Mouse (Mus musculus) left cerebral cortex, adult 9 months (tissue): ENCODE measurements around the gene 9130023H24Rik.

ENCODE experiments used
- DNase-seq, 2 experiments: peaks; one replicate each; pipeline ENCODE4 v3.0.0; 2022; ENCODE audit warnings: low spot score in 2 of 2

Gene 9130023H24Rik

GRCm38 (mm10) chr7:128237927-128238778 is at the start of gene 9130023H24Rik:
Gene 9130023H24Rik, minus strand, starts transcription at chr7:128238031.
- peak; percentile 96 to 99 for DNase-seq

GRCm38 (mm10) chr7:128285060-128285459 is 47.2 kb upstream of the 9130023H24Rik start:
- DNase-seq, result no peak

- no peak for DNase-seq
Measured at GRCm38 (mm10) chr7:128284047-128284446, 46.2 kb upstream of the 9130023H24Rik start.

- no peak for DNase-seq
Measured at GRCm38 (mm10) chr7:128282532-128283244, 44.9 kb upstream of the 9130023H24Rik start.

DNA sequence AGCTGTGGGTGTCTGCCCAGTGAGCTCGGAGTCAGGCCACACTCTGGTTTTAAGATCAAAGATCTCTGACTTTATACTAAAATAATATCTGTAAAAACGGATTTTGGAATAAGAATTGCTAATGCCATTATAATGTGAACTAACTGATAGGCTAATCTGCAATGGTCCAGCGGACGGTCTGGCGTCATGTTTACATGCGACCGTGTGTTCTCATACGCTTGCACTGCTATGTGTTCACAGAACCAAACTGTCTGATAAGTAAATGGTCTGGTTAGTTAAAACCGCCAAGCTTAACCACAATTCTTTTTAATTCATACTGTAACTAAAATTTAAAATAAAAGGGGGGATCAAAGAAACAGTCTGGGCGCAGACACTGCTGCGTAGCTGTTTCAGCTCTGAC is 43.9 kb upstream of the 9130023H24Rik start:
- no peak for DNase-seq

- DNase-seq, result no peak
Measured at GRCm38 (mm10) chr7:128279750-128280149, 41.9 kb upstream of the 9130023H24Rik start.

- DNase-seq, result no peak
Measured at GRCm38 (mm10) chr7:128276051-128276450, 38.2 kb upstream of the 9130023H24Rik start.

GRCm38 (mm10) chr7:128271496-128271895 is 33.7 kb upstream of the 9130023H24Rik start:
- DNase-seq, result no peak

GRCm38 (mm10) chr7:128270431-128270850 is 32.6 kb upstream of the 9130023H24Rik start:
- DNase-seq, result no peak

- no peak for DNase-seq
Measured at GRCm38 (mm10) chr7:128267813-128268212, 30.0 kb upstream of the 9130023H24Rik start.

DNA sequence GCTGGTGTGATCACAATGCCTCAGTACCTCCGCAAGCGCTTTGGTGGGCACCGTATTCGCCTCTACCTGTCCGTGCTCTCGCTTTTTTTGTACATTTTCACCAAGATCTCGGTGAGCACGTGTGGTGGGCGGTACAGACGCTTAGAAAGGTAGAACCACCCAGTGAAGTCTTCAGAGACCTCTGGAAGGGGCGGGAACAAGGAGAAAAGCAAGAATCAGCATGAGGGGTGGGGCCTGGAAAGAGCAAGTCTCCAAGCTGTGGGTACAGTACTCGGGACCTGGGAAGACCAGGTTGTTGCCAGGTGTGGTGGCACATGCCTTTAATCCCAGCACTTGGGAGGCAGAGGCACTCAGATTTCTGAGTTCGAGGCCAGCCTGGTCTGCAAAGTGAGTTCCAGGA is 29.6 kb upstream of the 9130023H24Rik start:
- DNase-seq, result no peak

GRCm38 (mm10) chr7:128266056-128266455 is 28.2 kb upstream of the 9130023H24Rik start:
- DNase-seq, result no peak

GRCm38 (mm10) chr7:128265411-128265810 is 27.6 kb upstream of the 9130023H24Rik start, which contains the start of gene Slc5a2:
Gene Slc5a2, plus strand, starts transcription at chr7:128265657.
- DNase-seq, result no peak

DNA sequence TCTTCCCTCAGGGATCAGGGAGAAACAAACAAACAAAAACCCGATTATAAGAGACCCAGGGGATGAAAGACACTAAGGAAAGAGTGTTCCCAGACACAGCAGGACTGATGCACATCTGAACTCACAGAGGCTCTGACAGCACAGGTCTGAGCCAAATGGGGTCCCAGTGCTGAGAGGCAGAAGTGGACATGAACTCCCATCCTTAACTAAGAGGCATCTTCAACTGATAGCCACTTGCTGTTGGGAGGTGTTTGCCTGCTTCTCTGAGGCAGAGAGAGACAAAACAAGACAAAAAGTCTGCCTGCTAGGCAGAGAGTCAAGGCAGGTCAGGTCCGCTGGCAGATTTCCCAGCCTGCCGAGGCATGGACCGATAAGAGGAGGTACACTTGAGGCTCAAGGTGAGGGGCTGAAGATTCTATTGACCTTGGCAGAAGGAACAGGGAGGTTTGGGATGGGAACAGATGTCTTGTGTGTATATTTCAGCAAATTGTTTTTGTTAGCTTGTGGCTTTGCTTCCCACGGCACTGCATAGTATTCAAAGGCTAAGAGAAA is 19.0 kb upstream of the 9130023H24Rik start:
- DNase-seq, result no peak

GRCm38 (mm10) chr7:128255757-128256156 is 17.9 kb upstream of the 9130023H24Rik start:
- no peak for DNase-seq

DNA sequence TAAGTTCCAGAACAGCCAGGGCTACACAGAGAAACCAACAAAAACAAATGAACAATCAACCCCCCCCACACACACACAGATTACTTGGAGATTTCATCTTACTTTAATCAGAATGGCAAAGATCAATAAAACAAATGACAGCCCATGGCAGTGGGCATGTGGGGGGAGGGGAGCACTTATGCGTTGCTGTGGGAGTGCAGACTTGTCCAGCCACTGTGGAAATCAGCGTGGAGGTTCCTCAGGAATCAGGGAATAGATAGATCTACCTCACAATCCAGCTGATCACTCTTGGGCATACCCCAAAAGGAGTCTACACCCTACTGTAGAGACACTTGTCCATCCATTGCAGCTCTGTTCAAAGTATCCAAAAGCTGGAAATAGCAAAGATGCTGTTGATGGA is 17.1 kb upstream of the 9130023H24Rik start:
- DNase-seq, result no peak

GRCm38 (mm10) chr7:128252609-128253008 is 14.8 kb upstream of the 9130023H24Rik start:
- DNase-seq, result peak in 1 of 2 experiments; percentile 79

DNA sequence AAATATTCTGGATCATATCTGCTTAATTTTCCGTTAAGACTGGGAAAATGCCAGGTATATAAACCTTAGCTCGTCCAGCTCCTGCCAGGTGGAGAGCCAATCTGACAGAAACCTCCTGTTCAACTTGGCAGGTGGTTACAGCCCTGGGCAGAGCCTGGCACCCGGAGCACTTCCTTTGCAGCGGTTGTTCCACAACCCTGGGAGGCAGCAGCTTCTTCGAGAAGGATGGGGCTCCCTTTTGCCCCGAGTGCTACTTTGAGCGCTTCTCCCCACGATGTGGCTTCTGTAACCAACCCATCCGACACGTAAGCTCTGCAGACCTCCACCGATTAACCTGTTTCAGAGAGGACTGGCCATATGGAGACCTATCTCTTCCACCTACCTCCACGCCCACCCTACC is 14.1 kb upstream of the 9130023H24Rik start:
- DNase-seq, result no peak

DNA sequence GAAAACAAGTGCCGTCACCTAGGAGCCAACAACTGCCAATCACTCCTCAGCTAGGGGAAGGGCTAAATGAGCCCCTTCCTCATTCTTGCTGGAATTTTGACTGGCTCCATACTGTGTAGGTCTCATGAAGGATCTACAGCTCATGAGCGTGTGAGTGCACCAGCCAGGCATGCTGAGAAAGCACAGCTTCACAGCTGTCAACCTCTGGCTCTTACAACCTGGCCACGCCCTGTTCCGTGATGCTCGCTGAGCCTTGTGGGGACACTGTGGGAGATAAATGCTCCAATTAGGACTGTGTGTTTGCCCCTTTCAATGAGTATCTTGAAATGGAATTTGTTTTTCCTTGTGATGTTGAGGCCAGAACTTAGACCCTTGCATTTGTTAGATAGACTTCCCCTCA is 12.2 kb upstream of the 9130023H24Rik start:
- no peak for DNase-seq

GRCm38 (mm10) chr7:128248081-128249042 is 10.5 kb upstream of the 9130023H24Rik start:
- no peak for DNase-seq

DNA sequence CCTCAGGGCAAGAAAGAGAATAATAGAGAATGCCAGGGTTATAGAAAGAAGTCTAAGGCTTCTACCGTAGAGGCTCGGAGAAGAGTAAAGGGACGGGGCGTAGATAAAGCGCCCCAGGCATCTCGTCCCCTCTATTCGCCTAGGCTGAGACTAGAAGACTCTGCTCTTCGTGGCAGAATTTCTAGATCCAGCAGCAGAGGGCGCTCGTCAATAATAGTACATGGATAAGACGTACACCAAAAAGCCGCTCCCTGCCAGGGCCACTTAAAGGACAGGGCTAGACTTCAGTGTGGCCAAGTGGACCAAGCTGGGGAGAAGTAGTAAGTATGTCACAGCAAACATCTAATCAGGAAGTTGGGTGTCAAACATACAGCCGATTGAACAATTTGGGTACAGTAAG is 9.6 kb upstream of the 9130023H24Rik start:
- peak in 1 of 2 experiments; percentile 91 for DNase-seq
